Mouse (Mus musculus): ENCODE measurements around the gene Atp6v1e2.

Atp6v1e2 gene

GRCm38 (mm10) chr17:86947840-86948796 lies at the start of gene Atp6v1e2:
TSS of gene Atp6v1e2 (minus strand) at chr17:86947897.
- no peak for DNase-seq (ENCODE audit: low read depth, low spot score)

DNA sequence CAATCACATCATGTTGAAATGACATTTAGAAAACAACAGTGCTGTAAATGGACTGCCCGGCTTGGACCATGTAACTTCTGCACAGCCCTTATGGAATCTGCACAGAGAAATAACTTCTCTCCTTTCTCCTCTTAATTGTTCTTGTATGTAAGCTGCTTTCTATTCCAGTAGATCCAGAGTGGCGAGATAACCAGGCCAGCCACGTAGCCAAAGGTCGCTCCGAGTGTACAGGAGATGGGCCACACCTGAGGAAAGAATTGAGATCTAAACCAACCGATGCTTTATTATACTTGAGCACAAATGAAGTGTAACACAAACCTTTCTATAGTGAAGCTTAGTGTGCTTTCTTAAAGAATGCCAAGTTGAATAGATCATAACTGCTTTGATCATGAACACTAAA lies 49.6 kb upstream of the Atp6v1e2 start:
- no peak for DNase-seq (ENCODE audit: low read depth, low spot score)

GRCm38 (mm10) chr17:86991306-86991705 lies 43.6 kb upstream of the Atp6v1e2 start:
- no peak for DNase-seq (ENCODE audit: low read depth, low spot score)

DNA sequence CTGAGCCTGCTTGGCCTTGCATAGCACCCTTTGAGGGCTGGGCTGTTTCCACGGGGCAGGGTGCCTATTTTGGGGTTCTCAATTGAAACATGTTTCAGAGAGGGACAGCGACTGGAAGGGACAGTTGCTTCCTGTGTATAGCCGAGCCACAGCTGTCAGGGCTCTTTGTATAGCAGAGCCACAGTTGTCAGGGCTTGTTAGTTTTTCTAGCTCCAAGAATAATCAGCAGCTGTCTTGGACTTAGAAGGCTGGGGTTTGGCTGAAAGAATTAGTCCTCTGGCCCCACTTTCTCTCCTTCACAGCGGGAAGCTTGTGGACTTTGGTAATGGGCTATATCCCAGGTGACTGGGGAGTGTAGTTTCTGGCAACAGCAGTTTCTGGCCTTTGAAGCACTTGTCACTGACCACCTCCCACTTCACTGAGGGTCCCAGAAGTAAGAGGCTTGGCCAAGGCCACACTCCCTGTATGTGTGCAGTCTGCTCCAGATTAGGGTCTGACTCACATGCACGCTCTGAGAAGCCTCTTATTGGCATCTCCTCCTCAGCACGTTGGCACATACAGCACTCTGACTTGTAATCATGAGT lies 41.0 kb upstream of the Atp6v1e2 start:
- no peak for DNase-seq (ENCODE audit: low read depth, low spot score)

DNA sequence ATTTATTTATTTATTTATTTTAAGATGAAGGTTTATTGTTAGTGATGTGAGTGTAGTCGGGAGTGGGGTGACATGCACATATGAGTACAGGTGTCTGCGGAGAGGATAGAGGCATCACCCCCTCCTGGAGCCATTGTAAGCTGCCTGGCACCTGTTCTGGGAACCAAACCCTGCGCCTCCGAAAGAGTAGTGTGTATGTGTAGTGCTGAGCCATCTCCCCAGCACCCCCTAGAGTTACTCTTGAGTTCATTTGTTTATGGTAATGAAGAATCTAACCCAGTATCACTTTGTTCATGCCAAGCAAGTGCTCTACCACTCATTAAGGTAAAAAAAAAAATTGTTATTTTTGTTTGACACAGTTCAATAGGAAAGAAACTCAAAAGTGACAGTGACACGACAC lies 40.5 kb upstream of the Atp6v1e2 start:
- DNase-seq (ENCODE audit: low read depth, low spot score) = no peak

- DNase-seq (ENCODE audit: low read depth, low spot score) = no peak
These were observed 38.9 kb upstream of the Atp6v1e2 start for GRCm38 (mm10) chr17:86986449-86987138.

- DNase-seq (ENCODE audit: low read depth, low spot score) = no peak
These were observed 34.8 kb upstream of the Atp6v1e2 start for GRCm38 (mm10) chr17:86982497-86982896.

DNA sequence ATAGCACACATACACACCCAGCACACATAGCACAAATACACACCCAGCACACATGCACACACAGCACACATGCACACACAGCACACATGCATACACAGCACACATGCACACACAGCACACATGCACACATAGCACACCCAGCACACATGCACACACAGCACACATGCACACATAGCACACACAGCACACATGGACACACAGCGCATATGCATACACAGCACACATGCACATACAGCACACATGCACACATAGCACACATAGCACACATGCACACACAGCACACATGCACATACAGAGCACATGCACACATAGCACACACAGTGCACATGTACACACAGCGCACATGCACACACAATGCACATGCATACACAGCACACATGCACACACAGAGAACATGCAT lies 34.0 kb upstream of the Atp6v1e2 start:
- no peak for DNase-seq (ENCODE audit: low read depth, low spot score)

- DNase-seq (ENCODE audit: low read depth, low spot score) = no peak
These were observed 33.5 kb upstream of the Atp6v1e2 start for GRCm38 (mm10) chr17:86981205-86981604.

- DNase-seq (ENCODE audit: low read depth, low spot score) = no peak
These were observed 30.8 kb upstream of the Atp6v1e2 start for GRCm38 (mm10) chr17:86978496-86978895.

DNA sequence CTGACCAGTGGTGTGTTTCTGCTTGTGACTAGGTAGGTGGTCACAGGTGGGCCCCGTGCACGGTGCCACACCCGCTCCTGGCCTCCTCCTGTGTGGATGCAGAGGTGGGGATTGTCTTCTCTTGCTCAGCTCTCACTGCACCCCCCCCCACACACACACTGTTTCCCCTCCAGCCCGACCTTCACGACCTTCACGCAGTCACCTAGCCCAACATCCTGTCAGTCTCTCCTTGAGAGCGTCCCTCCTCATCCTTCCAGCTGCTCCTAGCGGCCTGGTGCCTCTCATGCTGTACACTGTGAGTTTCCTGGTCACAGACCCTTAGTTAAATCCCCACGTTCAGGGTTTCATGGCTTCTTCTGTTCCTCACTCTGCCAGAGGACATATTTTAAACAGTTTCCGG lies 28.7 kb upstream of the Atp6v1e2 start:
- DNase-seq (ENCODE audit: low read depth, low spot score) = no peak

DNA sequence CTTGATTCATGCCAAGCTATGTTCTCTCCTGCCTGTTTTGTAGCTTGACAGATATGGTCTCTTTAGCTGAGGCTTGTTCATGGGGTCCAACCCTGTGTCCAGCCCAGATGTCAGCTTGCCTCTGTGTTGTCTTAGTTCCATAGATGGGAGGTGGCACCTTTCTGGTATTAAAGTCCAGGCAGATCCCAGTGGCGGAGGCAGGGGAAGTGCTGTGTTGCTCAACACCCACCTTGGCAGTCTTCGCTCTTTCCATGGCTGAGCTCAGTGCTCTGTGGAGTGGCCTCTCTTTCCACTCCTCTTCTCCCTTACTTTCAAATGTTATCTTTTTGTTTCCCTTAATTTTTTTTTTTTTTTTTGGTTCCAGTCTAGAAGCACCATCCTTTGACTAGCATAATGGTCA lies 25.4 kb upstream of the Atp6v1e2 start:
- no peak for DNase-seq (ENCODE audit: low read depth, low spot score)

DNA sequence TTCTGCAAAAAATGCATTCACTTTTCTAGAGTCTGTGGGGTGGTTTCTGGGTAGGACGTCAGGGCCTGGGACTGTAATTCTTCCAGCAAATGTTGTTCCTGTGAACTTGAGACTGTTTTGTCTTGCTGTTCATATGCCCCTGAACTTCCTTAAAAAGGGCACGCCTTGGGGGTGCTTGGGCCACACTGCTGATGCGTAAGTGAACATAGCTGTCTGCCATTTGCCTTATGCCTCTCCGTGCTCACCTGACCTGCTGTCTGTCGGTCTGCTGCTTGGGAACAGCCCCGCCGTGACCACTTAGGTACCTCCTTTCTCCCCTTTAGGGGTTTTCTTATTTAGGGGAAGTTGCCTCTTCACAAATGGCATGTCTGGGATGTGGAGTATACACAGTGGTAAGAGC lies 24.2 kb upstream of the Atp6v1e2 start:
- no peak for DNase-seq (ENCODE audit: low read depth, low spot score)

DNA sequence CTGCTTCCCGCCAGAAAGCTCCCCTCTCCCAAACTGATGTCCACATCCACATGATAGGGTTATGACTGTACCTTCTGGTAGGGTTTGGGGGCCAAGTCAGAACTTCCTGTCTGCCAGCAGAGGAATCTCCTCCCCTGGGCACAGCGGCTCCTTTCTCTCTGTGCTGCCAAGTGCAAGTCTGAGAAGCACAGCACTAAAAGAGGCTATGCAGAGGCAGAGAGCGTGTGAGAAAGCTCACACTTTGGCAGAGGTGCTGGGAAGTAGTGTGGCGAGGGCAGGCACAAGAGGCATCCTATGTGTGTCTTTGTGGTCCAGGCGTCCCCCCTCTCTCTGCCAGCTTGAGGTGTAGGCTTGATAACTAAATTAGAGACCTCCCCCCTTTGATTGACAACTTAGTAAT lies 23.3 kb upstream of the Atp6v1e2 start:
- no peak for DNase-seq (ENCODE audit: low read depth, low spot score)

GRCm38 (mm10) chr17:86970026-86970750 lies 22.5 kb upstream of the Atp6v1e2 start:
- DNase-seq (ENCODE audit: low read depth, low spot score) = no peak

GRCm38 (mm10) chr17:86969582-86969981 lies 21.9 kb upstream of the Atp6v1e2 start:
- DNase-seq (ENCODE audit: low read depth, low spot score) = no peak

DNA sequence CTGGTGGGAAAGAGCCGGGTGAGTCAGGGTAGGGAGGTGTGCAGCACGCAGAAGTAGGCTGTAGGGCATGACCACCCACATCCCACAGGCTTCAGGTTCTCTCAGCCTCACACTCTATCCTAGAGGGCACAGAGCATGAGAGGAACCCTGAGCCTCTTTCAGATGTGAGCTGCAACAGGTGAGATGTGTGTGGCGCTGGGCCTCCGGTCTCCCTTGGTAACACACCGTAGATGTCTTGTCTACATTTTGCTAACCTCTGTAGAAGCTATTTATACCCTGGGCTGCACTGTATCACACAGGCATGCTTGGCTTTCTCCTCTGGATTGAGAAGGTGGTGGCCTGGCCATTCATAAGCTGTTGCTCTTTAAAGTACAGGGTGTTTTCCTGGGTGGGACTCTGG lies 20.9 kb upstream of the Atp6v1e2 start:
- no peak for DNase-seq (ENCODE audit: low read depth, low spot score)

GRCm38 (mm10) chr17:86967536-86968525 lies 20.1 kb upstream of the Atp6v1e2 start:
- no peak for DNase-seq (ENCODE audit: low read depth, low spot score)

DNA sequence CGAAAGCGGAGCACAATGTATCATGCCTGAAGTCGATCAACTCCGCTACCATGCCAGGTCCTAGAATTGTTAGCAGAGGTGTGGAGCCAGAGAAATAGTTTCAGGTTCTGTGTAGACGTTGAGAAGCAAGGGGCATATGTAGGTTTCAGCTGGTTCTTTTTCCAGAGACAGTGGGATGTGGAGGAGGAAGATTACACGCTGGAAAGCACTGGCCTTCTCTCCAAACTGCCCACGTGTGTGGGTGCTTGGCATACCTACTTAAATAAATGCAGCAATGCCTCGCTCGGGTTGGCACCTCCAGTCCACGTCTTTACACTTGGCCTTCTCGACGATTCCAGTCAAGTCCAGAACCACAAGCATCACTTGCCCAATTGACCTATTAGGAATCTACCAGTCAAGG lies 19.4 kb upstream of the Atp6v1e2 start:
- no peak for DNase-seq (ENCODE audit: low read depth, low spot score)

- DNase-seq (ENCODE audit: low read depth, low spot score) = no peak
These were observed 18.3 kb upstream of the Atp6v1e2 start for GRCm38 (mm10) chr17:86966040-86966439.

DNA sequence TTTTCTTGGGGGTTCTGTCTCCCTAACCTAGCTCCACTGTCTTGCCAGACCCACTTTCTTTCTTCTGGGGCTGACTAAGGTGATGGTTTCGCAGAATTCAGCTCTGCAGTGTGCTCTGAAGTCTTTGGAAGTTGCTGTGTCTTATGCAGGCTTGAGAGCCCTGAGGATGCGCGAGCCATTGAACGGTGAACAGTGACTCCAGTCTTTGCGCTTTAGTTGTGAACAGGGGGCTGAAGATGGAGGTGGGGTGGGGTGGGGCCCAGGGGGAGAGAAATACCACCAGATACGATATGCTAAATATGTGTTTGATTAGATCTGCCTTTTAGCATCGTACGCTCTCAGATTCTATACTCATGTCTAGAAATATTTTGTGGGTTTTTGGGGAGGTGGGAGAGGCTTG lies 17.4 kb upstream of the Atp6v1e2 start:
- no peak for DNase-seq (ENCODE audit: low read depth, low spot score)

Data from telencephalon, adult 2 months (tissue).